Mouse (Mus musculus) myocyte (in vitro differentiated cells): ENCODE results near the gene 3110009E18Rik. TPM values are rescaled to one million over a fixed set of nuclear protein-coding genes. Genes with fewer than 3 reads are reported as not detected.

Experiments
- H3K27me3 ChIP-seq: one replicate; pipeline ENCODE4 v1.6.1; 2011; ENCODE audit not compliant: control insufficient read depth, insufficient read depth, insufficient read length
- H3K36me3 ChIP-seq: one replicate; pipeline ENCODE4 v1.6.1; 2011; ENCODE audit not compliant: control insufficient read depth, insufficient read depth
- H3K4me2 ChIP-seq: one replicate; pipeline ENCODE4 v1.6.1; 2011; ENCODE audit warnings: low read depth, control low read depth
- H3K4me3 ChIP-seq: one replicate; pipeline ENCODE4 v1.5.1; 2011; ENCODE audit warnings: mild to moderate bottlenecking, control low read depth, moderate library complexity
- H3K79me2 ChIP-seq: one replicate; pipeline ENCODE4 v1.6.1; 2011; ENCODE audit not compliant: control insufficient read depth, insufficient read depth
- H3ac ChIP-seq: one replicate; pipeline ENCODE4 v1.6.1; 2011; ENCODE audit not compliant: control insufficient read depth, insufficient read length
- CEBPB ChIP-seq: IDR thresholded peaks from 2 replicates; pipeline ENCODE4 v1.6.1; 2011; ENCODE audit warnings: mild to moderate bottlenecking, moderate library complexity; ENCODE audit not compliant: poor library complexity, insufficient read depth, severe bottlenecking
- E2F4 ChIP-seq: IDR thresholded peaks from one replicate; pipeline ENCODE4 v1.6.1; 2011; ENCODE audit warnings: mild to moderate bottlenecking, control low read depth, moderate library complexity; ENCODE audit not compliant: insufficient read depth
- MAX ChIP-seq: IDR thresholded peaks from one replicate; pipeline ENCODE4 v1.6.1; 2011; ENCODE audit warnings: low read depth, mild to moderate bottlenecking, control low read depth
- MYOD1 ChIP-seq, 3 experiments: IDR thresholded peaks; one replicate each; pipeline ENCODE4 v1.6.1; 2011; ENCODE audit warnings: control low read depth in 2 of 3, low read depth in 2 of 3, mild to moderate bottlenecking in 2 of 3, moderate library complexity in 1 of 3; ENCODE audit not compliant: insufficient read length in 2 of 3, control insufficient read depth in 1 of 3
- MYOG ChIP-seq, 3 experiments: IDR thresholded peaks; one replicate each; pipeline ENCODE4 v1.6.1; 2011; ENCODE audit warnings: control low read depth in 2 of 3, low read depth in 2 of 3, mild to moderate bottlenecking in 2 of 3; ENCODE audit not compliant: insufficient read length in 2 of 3, control insufficient read depth in 1 of 3, insufficient read depth in 1 of 3
- POLR2A ChIP-seq: IDR thresholded peaks from one replicate; pipeline ENCODE4 v1.6.1; 2011; ENCODE audit warnings: low read depth, mild to moderate bottlenecking, control low read depth, moderate library complexity; ENCODE audit not compliant: insufficient read length
- POLR2AphosphoS2 ChIP-seq: IDR thresholded peaks from one replicate; pipeline ENCODE4 v1.6.1; 2011; ENCODE audit warnings: low read depth, control low read depth; ENCODE audit not compliant: insufficient read length
- REST ChIP-seq: IDR thresholded peaks from one replicate; pipeline ENCODE4 v1.6.1; 2011; ENCODE audit warnings: mild to moderate bottlenecking, control low read depth, moderate library complexity; ENCODE audit not compliant: insufficient read depth, insufficient read length
- SRF ChIP-seq: IDR thresholded peaks from one replicate; pipeline ENCODE4 v1.6.1; 2011; ENCODE audit warnings: low read depth; ENCODE audit not compliant: control insufficient read depth, insufficient read length
- TCF12 ChIP-seq: IDR thresholded peaks from one replicate; pipeline ENCODE4 v1.6.1; 2011; ENCODE audit warnings: mild to moderate bottlenecking, control low read depth; ENCODE audit not compliant: poor library complexity, insufficient read depth, severe bottlenecking
- TCF3 ChIP-seq: IDR thresholded peaks from one replicate; pipeline ENCODE4 v1.6.1; 2011; ENCODE audit warnings: low read depth, control low read depth; ENCODE audit not compliant: insufficient read length
- USF1 ChIP-seq: IDR thresholded peaks from one replicate; pipeline ENCODE4 v1.6.1; 2011; ENCODE audit warnings: low read depth, mild to moderate bottlenecking, control low read depth, moderate library complexity
- polyA plus RNA-seq: library from polyadenylated mRNA; unstranded; fragments of >200 nt; fragmentation: generic; extraction: Trizol; gene quantifications from one replicate; pipeline ENCODE4 v1.2.1, GENCODE M21; 2012; ENCODE audit warnings: missing spikeins

Gene 3110009E18Rik
- polyA plus RNA-seq, 1 experiment: 18.2 TPM

GRCm38 (mm10) chr1:120075507-120075906 is 45.5 kb upstream of the 3110009E18Rik start:
- H3ac ChIP-seq: no peak overlapping the region
- no peak overlapping the region for H3K4me2 ChIP-seq
- H3K79me2 ChIP-seq: peaks cover 15% of the 10 kb centered on the region
- no peaks in the 10 kb centered on the region for H3K36me3 ChIP-seq
- H3K27me3 ChIP-seq: no peaks in the 10 kb centered on the region
- H3K4me3 ChIP-seq: no peak overlapping the region
- TF ChIP-seq TCF3 (no peak), MAX (no peak), USF1 (no peak), CEBPB (no peak), MYOD1 (IDR thresholded peaks at IDR 0.05; ENCODE audit: control insufficient read depth in 1 of 3, insufficient read length in 2 of 3, low read depth in 2 of 3) (no peak), POLR2AphosphoS2 (no peak), POLR2A (no peak), TCF12 (no peak), MYOG (IDR thresholded peaks at IDR 0.05; ENCODE audit: control insufficient read depth in 1 of 3, insufficient read depth in 1 of 3, insufficient read length in 2 of 3, low read depth in 2 of 3) (no peak), SRF (no peak), REST (no peak)

GRCm38 (mm10) chr1:120077746-120078410 is 43.1 kb upstream of the 3110009E18Rik start:
- TF ChIP-seq MYOD1 (IDR thresholded peaks at IDR 0.05; ENCODE audit: control insufficient read depth in 1 of 3, insufficient read length in 2 of 3, low read depth in 2 of 3): no peak
- no peak for TF ChIP-seq REST
- TF ChIP-seq TCF12: no peak
- no peak for TF ChIP-seq SRF
- TF ChIP-seq USF1: no peak
- TF ChIP-seq E2F4: no peak
- no peak for TF ChIP-seq MYOG (IDR thresholded peaks at IDR 0.05; ENCODE audit: control insufficient read depth in 1 of 3, insufficient read depth in 1 of 3, insufficient read length in 2 of 3, low read depth in 2 of 3)
- TF ChIP-seq POLR2AphosphoS2: no peak
- TF ChIP-seq MAX: no peak
- TF ChIP-seq POLR2A: no peak
- TF ChIP-seq TCF3: no peak
- TF ChIP-seq CEBPB: no peak
- no peaks in the 10 kb centered on the region for H3K27me3 ChIP-seq
- no peaks in the 10 kb centered on the region for H3K36me3 ChIP-seq
- H3K79me2 ChIP-seq: no peaks in the 10 kb centered on the region
- no peak overlapping the region for H3ac ChIP-seq
- H3K4me2 ChIP-seq: no peak overlapping the region
- no peak overlapping the region for H3K4me3 ChIP-seq

- Histone ChIP-seq H3K79me2 (no peaks in the 10 kb centered on the region), H3K4me3 (no peak overlapping the region), H3ac (no peak overlapping the region), H3K4me2 (no peak overlapping the region), H3K27me3 (no peaks in the 10 kb centered on the region), H3K36me3 (no peaks in the 10 kb centered on the region)
- peak; percentile 61 to 79 (median 77) for TF ChIP-seq MYOD1 (IDR thresholded peaks at IDR 0.05; ENCODE audit: control insufficient read depth in 1 of 3, insufficient read length in 2 of 3, low read depth in 2 of 3)
- no peak for TF ChIP-seq REST
These were observed 40.4 kb upstream of the 3110009E18Rik start for GRCm38 (mm10) chr1:120080632-120081031.

- no peak for TF ChIP-seq SRF
- no peak for TF ChIP-seq MAX
- no peak for TF ChIP-seq USF1
- no peak for TF ChIP-seq POLR2AphosphoS2
- no peak for TF ChIP-seq TCF3
- no peak for TF ChIP-seq MYOG (IDR thresholded peaks at IDR 0.05; ENCODE audit: control insufficient read depth in 1 of 3, insufficient read depth in 1 of 3, insufficient read length in 2 of 3, low read depth in 2 of 3)
- TF ChIP-seq CEBPB: no peak
- TF ChIP-seq REST: no peak
- no peak for TF ChIP-seq E2F4
- TF ChIP-seq POLR2A: no peak
- TF ChIP-seq TCF12: no peak
- TF ChIP-seq MYOD1 (IDR thresholded peaks at IDR 0.05; ENCODE audit: control insufficient read depth in 1 of 3, insufficient read length in 2 of 3, low read depth in 2 of 3): no peak
These were observed 37.9 kb upstream of the 3110009E18Rik start for GRCm38 (mm10) chr1:120082957-120083585.

More at GRCm38 (mm10) chr1:120082957-120083585, 37.9 kb upstream of the 3110009E18Rik start:
- Histone ChIP-seq H3K79me2 (no peaks in the 10 kb centered on the region), H3K4me3 (no peak overlapping the region), H3K4me2 (peak overlapping the region; percentile 43), H3K27me3 (no peaks in the 10 kb centered on the region), H3ac (no peak overlapping the region), H3K36me3 (no peaks in the 10 kb centered on the region)
